Mouse (Mus musculus) fat pad, adult 2 months (tissue): ENCODE results near the gene Rnf19b.

Source experiments
- DNase-seq: peaks from one replicate; pipeline ENCODE4 v3.0.0-alpha.2; 2011; ENCODE audit warnings: low read depth, low spot score; ENCODE audit errors: extremely low read depth

The Rnf19b gene

GRCm38 (mm10) chr4:129116703-129117102, 58.6 kb downstream of the Rnf19b start:
- no peak for DNase-seq

GRCm38 (mm10) chr4:129117720-129118510, 59.8 kb downstream of the Rnf19b start:
- peak; percentile 58 for DNase-seq

DNA sequence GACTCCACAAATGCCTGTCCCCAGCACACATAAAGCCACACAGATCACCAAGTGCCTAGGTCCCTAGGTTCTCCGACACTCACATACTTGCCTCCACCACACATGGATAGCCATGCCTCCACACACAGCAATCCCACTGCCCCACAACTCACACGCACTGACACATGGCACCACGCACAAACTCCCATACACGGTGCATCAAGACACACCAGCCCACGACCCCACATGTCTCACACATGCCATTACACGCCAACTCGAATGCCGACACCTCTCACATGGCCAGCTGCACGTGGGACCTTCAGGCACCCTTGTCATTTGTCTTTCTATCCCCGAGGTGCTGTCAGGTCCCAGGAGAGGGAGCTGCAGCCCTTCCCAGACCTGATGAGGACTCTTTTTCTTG, 61.6 kb downstream of the Rnf19b start:
- DNase-seq, result no peak

- DNase-seq, result no peak
These were observed 62.7 kb downstream of the Rnf19b start for GRCm38 (mm10) chr4:129120520-129121445.

DNA sequence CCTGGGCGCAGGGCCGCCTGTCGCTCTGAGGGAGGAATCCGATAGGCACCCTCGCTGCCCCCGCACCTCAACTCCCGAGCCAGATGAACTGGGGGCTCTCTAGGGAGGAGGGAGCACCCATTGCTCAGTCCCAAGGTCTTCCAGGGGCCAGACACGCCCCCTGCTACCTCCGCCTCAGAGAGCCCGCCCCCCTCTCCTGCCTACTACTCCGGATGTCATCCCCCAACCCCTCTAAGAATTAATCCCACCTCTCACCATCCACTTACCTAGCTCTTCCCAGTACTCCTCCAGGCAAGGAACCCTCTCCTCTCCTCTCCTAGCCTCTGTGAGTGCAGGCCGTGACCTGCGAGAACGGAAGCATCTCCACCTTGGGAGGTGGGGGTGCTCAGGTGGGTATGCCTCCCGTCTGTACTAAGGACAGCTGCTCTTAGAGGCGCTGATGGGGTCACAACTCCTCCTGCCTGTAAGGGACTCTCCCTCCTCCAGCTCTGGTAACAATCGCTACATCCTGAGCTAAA, 63.6 kb downstream of the Rnf19b start, which contains the start of gene Hpca:
Gene Hpca (minus strand): TSS at position 468 of the 518 bp plus-strand sequence.
- DNase-seq, result no peak

DNA sequence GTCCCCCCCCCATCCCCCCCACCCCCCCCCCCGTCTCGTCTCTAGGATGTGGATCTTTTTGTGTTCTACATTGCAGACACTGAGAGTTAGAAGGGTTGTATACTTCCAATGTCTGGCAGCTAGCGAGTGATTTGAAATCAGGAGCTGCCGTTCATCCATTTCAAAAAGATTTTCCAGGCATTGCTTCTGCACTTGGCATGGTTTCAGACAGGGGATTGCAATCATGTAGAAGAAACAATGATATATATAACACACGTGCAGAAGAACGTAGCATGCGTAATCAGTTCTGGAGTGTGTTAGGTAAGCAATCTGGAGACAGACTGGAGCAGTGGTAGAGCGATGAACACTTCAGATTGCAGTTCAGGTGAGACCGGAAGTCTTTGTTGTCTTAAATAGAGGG, 64.0 kb downstream of the Rnf19b start:
- DNase-seq, result no peak

DNA sequence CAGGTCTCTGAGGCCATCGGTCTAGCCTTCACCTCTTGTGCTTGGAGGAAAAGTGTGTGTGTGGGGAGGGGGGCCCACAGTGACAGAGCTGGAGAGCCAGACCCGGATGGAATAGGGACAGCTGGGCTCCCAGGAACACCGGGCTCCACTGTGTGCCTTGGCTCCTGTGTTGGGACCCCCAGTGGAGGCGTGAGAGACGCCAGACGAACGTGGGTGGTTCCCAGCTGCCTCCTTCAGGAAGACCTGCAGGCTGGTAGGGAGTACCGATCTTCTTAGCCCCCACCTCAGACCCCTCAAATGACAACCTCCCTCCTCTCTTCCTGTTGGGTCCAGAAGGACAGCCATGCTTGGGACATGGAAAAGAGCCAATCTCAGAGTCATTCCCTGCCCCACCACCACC, 64.6 kb downstream of the Rnf19b start:
- DNase-seq, result no peak

- no peak for DNase-seq
These were observed 66.6 kb downstream of the Rnf19b start for GRCm38 (mm10) chr4:129124652-129125146.

DNA sequence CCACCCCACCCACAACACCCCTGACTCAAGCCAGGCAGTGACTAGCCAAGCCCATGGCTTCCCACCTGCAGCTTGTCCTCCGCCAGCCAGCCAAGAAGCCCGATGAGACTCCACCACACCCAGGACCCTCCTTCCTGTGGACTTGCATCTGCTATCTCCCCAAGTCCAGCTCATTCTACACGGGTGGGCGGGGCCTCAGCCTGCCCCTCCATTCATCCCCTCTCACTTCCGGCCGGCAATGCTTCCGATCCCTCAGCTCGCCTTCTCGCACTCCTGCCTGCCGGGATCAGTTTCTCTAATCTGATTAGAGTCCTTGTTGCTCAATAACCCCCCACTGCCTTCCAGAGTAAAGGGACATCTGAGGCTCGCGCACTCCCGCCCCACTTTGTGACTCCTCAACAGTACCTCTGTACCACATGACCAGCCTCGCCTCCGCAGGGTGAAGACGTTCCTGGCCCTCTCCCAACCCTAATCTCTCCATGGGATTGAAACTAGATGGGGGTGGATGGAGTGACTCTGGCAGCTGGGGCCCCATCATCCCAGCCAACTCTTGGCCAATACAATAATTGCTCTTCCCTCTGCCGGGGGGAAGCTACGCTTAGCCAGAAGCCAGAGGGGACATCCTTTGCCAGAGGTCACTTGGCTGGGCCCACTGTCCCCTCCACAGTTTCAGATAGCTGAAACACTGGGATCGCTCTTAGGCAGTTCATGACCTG, 67.8 kb downstream of the Rnf19b start:
- DNase-seq, result peak; percentile 51

GRCm38 (mm10) chr4:129128582-129129338, 70.7 kb downstream of the Rnf19b start:
- DNase-seq, result no peak

DNA sequence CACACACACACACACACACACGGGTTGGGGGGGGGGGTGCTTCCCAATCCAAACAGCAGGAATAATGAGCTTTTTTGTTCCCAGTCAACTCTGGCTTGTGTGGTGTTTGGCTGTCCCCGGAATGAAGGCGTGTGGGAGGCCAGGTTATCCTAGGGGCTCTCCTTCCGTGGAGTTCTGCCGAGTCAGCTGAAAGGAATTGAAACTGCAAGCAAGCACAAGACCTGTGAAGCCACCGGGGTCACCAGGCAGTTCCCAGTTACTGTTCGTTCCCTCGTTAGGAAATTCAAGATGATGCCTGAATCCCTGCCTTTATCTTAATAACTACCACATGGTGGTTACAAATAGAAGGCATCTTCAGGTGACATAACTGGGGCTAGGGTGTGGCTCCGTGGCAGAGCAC, 71.3 kb downstream of the Rnf19b start:
- DNase-seq, result no peak

DNA sequence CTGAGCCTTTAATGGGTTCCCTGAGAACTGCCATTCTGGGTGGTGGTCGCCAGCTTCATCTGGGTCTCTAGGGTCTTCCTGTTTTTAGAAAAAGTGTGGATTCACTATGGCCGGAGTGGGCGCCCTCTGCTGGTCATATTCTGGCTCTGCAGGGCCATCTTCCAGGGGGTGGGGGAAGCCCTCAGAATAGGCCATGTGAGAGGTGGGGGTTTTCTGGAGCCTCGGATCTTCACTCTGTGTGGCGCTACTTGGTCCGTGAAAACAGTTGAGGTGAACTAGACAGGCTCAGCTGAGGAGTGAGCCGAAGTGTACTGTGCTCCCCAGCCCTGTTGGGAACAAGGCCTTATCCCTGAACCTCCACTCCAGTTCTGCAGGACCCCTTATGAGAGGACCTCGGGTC, 72.1 kb downstream of the Rnf19b start:
- DNase-seq, result no peak

- no peak for DNase-seq
These were observed 72.8 kb downstream of the Rnf19b start for GRCm38 (mm10) chr4:129130755-129131303.

DNA sequence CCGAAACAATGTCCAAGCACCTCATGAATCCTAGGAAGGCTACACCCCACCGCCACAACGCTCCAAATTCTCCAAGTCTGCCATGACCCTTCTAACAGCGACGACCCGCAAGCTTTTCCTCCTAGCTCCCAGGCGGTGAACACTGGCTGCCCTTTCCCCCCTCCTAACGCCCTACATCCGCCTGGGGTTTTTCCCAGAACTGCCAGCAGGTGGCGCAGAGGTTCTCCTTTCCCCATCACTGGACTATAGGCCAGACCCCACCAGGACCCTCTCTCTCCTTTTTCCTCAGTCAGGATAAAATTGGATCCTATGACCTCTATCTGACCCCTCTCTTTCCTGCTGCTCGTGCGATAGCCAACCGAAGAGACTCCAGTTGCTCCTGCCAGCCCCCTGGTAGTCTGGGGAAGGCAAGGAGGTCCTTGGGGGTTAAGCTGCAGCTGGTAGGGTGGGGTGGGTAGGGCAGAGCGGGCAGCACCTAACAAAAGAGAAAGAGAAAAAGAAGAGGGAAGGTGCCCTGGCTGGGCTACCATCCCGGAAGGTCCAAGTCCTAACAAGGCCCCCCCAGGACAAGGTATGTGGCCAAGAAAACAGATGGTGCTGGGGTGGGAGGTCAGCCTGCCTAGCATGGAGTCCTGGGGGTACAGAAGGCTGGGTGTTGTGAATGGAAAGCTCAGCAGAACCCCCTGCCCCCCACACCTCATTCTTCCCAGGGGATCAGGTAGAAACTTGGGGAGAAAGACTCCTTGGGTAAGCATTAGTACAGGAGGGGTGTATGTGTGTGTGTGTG, 76.9 kb downstream of the Rnf19b start:
- DNase-seq, result no peak
